Mouse (Mus musculus) E14TG2a.4 (cell line): ENCODE measurements around the gene Pde6g.
A peak's percentile ranks its signal among the peaks of the same experiment; 100 is the strongest.

Experiments
- CTCF ChIP-seq: conservative IDR thresholded peaks from 2 replicates; pipeline ENCODE4 v1.5.1; 2014; ENCODE audit warnings: low read length
- POU5F1 ChIP-seq: IDR thresholded peaks from 2 replicates; pipeline ENCODE4 v1.6.1; 2014; ENCODE audit warnings: low read length, borderline replicate concordance

DNA sequence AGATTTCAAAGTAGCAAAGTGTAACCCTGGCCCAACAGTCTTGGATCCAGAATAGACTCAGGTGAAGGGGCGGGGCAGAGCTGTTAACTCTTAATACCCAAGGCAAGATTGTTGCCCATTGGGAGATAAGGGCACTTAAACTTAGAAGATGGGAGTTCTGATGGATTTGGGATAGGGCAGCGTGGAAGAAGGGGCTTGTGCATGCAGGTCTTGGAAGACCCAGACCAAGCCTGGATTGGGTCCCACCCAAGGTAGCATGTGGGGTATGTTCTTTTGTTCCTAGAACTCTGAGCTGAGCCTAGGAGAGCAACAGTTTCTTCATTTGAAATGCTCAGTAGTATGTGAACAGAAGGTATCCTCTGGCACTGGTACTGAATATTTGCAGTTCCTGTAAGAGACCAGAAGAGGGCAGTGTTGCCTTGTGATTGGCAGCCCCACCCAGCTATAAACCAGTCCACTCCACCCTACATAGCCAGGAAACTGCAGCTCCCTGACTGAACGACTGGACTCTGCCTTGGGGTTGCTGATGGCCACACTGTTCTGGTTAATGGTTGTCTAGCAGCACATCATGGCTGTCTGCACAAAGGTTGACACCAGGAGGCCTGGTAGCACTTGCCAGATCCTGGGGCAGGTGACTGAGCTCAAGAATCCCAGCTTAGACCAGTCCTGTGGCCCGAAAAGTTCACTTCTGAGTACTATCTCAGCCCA lies 35.9 kb upstream of the Pde6g start:
- TF ChIP-seq CTCF (peak; percentile 87), POU5F1 (no peak)
